Mouse (Mus musculus) midbrain, embryonic 12.5 days (tissue): ENCODE data around the gene Samd1. TPM values are rescaled to one million over a fixed set of nuclear protein-coding genes. Genes with fewer than 3 reads are reported as not detected.
"Not testable (repeated sequence)": the region's sequence is repeated elsewhere in the genome, so short reads cannot be mapped to it uniquely, and the experiment has no call there.

ENCODE experiments used
- ATAC-seq: fragments of 200-750 bp; cut with Nextera tagmentation; 2 replicates; pipeline ENCODE4 v1.8.0; 2017; ENCODE audit warnings: low read depth, moderate TSS enrichment, moderate library complexity; ENCODE audit not compliant: low FRiP score
- H3K27ac ChIP-seq: fragments of 300-500 bp; sonication (generic); replicated peaks from 2 replicates; pipeline ENCODE4 v1.5.1; 2016; ENCODE audit warnings: mild to moderate bottlenecking
- H3K27me3 ChIP-seq: fragments of 300-500 bp; sonication (generic); 2 replicates; pipeline ENCODE4 v1.6.1; 2016; ENCODE audit warnings: mild to moderate bottlenecking
- H3K36me3 ChIP-seq: fragments of 300-500 bp; sonication (generic); 2 replicates; pipeline ENCODE4 v1.6.1; 2016
- H3K4me1 ChIP-seq: fragments of 300-500 bp; sonication (generic); 2 replicates; pipeline ENCODE4 v1.6.1; 2016
- H3K4me2 ChIP-seq: fragments of 300-500 bp; sonication (generic); replicated peaks from 2 replicates; pipeline ENCODE4 v1.6.1; 2016; ENCODE audit warnings: mild to moderate bottlenecking, moderate library complexity
- H3K4me3 ChIP-seq: fragments of 300-500 bp; sonication (generic); 2 replicates; pipeline ENCODE4 v1.5.1; 2016; ENCODE audit warnings: mild to moderate bottlenecking
- H3K9ac ChIP-seq: fragments of 300-500 bp; sonication (generic); replicated peaks from 2 replicates; pipeline ENCODE4 v1.6.1; 2016; ENCODE audit warnings: mild to moderate bottlenecking, moderate library complexity
- H3K9me3 ChIP-seq: fragments of 300-500 bp; sonication (generic); 2 replicates; pipeline ENCODE4 v1.6.1; 2016; ENCODE audit warnings: mild to moderate bottlenecking
- WGBS: fragments of 180-500 bp; shearing (Covaris S2); methylation state at CpG from one replicate; pipeline ENCODE4 v1.1.7; 2016; 5-methylcytosine and 5-hydroxymethylcytosine counted together
- polyA plus RNA-seq: library from polyadenylated mRNA; unstranded; fragments of >200 nt; fragmentation: Nextera tagmentation; extraction: Ambion mirVana; gene quantifications from 2 replicates; pipeline ENCODE4 v1.2.1, GENCODE M21; 2016

The Samd1 gene
- polyA plus RNA-seq, 1 experiment from 2014 or later: 7.7 TPM

DNA sequence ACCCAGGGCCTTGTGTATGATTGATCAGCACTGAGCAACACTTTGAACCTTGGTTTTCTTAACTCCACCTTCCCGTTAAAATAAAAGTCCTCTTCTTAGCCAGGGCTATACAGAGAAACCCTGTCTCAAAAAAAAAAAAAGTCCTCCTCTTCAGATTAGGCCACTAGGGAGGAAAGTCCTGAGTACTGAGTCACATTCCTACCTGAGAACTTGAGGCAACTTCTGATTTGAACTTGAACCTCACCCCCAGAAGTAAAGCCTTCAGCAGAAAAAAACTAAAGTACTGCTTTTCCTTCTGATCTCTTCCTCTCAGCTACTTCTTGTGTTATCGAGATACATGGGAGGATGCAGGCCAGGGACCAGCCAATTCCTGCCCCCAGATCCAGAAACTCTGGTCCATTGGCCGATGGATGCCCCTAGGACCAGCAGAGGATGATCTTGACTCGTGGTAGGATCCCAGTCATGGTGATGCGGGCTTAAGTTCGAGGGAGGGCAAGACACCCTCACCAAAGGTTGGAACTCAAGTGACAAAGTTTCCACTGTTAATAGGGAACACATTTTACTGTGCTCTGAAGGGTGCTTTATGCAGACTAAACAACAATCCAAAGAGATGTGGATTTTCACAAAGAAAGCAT is 6.3 kb downstream of the Samd1 start:
- ATAC-seq: no peak
- Histone ChIP-seq H3K4me1 (peaks cover 41% of the 10 kb centered on the region), H3K9me3 (no peaks in the 10 kb centered on the region), H3K4me2 (peak overlapping the region; percentile 69), H3K4me3 (peak overlapping the region; percentile 56), H3K36me3 (peaks cover 10% of the 10 kb centered on the region), H3K27me3 (peaks cover 46% of the 10 kb centered on the region), H3K9ac (peak overlapping the region; percentile 55), H3K27ac (no peak overlapping the region)
- WGBS: 74% methylated on average over 6 of the region's 6 CpGs

DNA sequence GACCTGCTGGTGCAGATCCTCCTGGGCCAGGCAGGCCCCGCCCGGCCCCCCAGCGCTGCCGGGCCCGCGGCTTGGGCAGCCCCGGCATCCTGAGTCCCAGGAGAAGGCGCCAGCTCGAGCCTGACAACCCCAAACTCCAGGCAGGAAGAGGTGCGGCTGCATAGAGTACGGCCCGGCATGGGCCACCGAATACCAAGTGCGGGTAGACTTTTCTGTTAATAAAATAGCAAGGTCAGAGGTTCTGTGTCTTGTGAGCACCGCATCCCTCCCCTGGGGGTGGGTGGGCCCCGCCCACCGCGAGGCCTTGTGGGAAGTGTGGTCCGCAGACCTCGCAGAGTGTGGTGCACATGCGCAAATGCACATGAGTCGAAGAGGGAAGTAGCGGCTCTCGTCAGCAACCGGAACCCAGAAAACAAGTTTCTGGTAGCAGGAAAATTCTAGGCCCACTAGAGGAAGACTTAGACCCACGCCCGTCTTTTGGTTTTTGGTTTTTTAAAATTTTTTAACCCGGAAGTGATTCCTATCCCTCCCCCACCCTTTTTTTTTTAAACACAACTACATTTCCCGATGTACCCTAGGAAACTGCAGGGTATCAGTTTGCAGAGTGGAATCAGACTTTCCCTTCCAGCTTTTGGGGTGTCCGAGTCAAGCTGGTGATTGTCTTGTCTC is 7.2 kb downstream of the Samd1 start:
- H3K4me2 ChIP-seq: peak overlapping the region; percentile 69
- peaks cover 41% of the 10 kb centered on the region for H3K27me3 ChIP-seq
- peak overlapping the region; percentile 67 for H3K27ac ChIP-seq
- ATAC-seq: peak; percentile 83
- peak overlapping the region; percentile 56 for H3K4me3 ChIP-seq
- H3K9me3 ChIP-seq: no peaks in the 10 kb centered on the region
- WGBS: under 1% methylated on average over 30 of the region's 30 CpGs
- peak overlapping the region; percentile 55 for H3K9ac ChIP-seq
- peaks cover 5% of the 10 kb centered on the region for H3K36me3 ChIP-seq
- peaks cover 32% of the 10 kb centered on the region for H3K4me1 ChIP-seq

DNA sequence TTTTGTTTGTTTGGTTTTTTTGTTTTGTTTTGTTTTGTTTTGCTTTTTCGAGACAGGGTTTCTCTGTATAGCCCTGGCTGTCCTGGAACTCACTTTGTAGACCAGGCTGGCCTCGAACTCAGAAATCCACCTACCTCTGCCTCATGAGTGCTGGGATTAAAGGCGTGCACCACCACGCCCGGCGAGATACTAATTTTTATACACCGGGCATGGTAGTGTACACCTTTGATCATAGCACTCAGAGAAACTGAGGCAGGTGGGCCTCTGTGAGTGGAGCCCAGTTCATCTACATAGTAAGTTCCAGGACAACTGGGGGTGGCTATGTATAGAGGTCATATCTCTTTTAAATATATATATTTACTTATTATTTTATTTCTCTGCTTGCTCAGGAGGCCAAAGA is 8.0 kb downstream of the Samd1 start:
- 94% methylated on average over 7 of the region's 7 CpGs for WGBS
- peaks cover 40% of the 10 kb centered on the region for H3K27me3 ChIP-seq
- H3K27ac ChIP-seq, H3K36me3 ChIP-seq, ATAC-seq, H3K9ac ChIP-seq, H3K9me3 ChIP-seq, H3K4me2 ChIP-seq, H3K4me3 ChIP-seq: not testable (repeated sequence)
- peaks cover 35% of the 10 kb centered on the region for H3K4me1 ChIP-seq

DNA sequence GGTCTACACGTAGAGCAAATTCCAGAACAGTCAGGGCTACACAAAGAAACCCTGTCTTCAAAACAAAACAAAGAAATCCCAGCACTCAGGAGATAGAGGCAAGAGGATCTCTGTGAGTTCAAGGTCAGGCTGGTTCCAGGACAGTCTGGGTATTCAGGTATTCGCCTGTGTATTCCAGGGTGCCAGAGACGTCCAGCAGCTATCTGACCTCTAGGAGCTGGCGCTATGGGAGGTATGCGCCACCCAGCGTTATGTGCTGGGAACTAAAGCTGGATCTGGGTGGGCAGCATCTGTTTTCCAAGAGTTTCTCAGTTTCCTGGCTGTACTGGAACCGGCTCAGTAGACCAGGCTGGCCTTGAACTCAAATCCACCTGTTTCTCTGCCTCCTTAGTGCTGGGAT is 10.9 kb downstream of the Samd1 start:
- no peak overlapping the region for H3K4me2 ChIP-seq
- H3K27ac ChIP-seq: no peak overlapping the region
- 23% methylated on average over 7 of the region's 7 CpGs for WGBS
- H3K9ac ChIP-seq: no peak overlapping the region
- H3K4me1 ChIP-seq: peaks cover 40% of the 10 kb centered on the region
- no peak for ATAC-seq
- H3K27me3 ChIP-seq: peaks cover 40% of the 10 kb centered on the region
- no peaks in the 10 kb centered on the region for H3K9me3 ChIP-seq
- no peak overlapping the region for H3K4me3 ChIP-seq
- H3K36me3 ChIP-seq: no peaks in the 10 kb centered on the region

DNA sequence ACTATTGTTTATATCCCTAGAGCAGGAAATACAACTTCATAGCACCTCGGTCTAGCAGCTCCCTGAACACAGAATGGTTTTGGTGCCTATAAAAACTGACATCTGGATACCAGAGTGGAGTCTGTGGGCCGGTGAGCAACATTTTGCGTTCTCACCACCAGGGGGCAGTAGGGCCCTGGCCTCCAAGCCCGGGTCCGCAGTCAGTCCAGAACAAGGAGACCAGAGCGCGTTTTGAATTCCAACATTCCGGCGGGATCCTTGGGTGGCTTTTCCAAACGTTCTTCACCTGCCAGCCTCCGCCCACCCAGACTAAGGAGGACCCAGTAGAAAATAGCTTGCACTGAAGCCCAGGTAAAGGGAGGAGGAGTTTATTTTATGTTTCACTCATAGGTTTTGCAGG is 12.4 kb downstream of the Samd1 start:
- H3K9ac ChIP-seq: no peak overlapping the region
- ATAC-seq: no peak
- H3K27ac ChIP-seq: no peak overlapping the region
- H3K36me3 ChIP-seq: no peaks in the 10 kb centered on the region
- WGBS: 2% methylated on average over 11 of the region's 11 CpGs
- H3K9me3 ChIP-seq: no peaks in the 10 kb centered on the region
- H3K27me3 ChIP-seq: peaks cover 49% of the 10 kb centered on the region
- no peak overlapping the region for H3K4me2 ChIP-seq
- peaks cover 30% of the 10 kb centered on the region for H3K4me1 ChIP-seq
- no peak overlapping the region for H3K4me3 ChIP-seq

DNA sequence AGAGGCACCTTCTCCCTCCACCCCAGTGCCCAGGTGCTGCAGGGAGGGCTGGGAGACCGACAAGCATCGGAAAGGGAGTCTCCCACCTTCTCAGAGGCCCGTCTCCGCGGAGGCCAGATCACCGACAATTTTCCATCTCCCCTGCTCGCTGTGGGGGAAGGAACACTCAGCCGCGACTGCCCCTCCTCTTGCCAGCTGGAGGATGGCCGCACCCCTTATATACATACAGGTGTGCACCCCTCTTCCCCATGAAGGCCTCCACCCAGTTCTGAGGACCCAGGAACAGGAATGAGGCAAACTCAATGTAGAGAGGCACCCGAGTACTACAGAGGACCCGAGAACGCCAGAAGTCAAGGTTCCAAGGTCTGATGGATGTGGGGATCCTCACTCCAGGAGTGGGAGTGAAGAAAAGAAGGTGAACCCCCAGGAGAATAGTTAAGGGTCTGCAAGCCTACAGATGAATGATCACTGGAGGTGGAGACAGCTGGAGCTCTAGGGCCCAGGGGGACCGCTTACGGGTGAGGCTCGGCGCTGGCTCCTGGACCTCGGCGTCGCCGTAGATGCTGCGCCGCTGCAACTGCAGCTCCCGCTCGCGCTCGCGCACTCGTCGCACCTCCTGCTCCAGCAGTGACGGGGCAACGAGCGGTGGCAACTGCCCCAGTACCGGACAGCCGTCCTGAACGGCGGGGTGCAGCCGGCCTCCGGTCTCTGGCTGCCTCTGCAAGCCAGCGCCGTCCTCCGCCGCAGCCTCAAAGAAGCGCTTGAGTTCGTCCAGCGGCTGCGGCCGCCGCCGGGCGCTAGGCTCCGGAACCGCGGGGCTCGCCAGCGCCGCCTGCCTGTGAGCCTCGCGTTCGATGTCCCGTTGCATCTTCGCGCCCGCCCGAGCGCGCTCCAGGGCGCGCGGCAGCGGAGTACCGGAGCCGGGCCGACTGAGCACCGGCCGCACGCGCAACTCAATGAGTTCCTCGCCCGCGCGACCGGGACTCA is 13.4 kb downstream of the Samd1 start:
- peak overlapping the region; percentile 60 for H3K9ac ChIP-seq
- ATAC-seq: peak; percentile 54
- H3K27me3 ChIP-seq: peaks cover 55% of the 10 kb centered on the region
- H3K4me1 ChIP-seq: peaks cover 27% of the 10 kb centered on the region
- H3K9me3 ChIP-seq: no peaks in the 10 kb centered on the region
- peak overlapping the region; percentile 54 for H3K4me3 ChIP-seq
- 2% methylated on average over 82 of the region's 83 CpGs for WGBS
- H3K27ac ChIP-seq: no peak overlapping the region
- no peaks in the 10 kb centered on the region for H3K36me3 ChIP-seq
- H3K4me2 ChIP-seq: peak overlapping the region; percentile 97

DNA sequence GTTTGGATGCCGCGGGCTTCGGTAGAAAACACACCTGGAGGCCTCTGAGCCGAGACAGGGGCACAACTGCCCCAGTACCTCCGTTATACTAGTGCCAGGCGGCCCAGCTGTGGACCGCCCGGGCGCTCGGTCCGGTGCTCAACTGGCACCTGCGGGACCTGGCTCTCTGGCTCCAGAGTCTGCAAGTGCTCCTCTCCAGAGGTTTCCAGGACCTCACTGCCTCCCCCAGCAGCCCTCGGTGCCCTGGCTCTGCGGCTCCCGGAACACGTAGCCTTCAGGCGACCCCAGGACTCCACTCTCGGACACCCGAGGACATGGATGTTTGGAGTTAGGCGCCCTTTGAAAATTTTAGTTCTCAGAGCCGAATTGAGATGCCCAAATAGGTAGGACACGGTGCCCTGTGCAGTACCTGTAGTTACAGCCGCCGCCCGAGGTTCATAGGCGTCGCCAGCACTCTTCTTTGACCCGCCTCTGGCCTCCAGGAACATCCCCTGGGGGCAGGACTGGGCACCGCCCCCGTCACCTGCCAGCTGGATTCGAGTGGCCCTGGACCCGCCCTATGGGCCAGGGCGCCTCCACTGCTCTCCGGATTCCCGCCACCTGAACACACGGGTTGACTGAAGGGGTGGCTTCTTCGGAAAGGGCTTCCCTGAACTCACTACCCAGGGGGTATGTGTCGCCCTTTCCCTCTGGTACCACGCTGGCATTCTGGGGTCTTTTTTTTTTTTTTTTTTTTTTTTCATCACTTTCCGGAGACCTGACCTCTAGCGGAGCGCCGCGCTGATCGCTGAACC is 14.4 kb downstream of the Samd1 start, which contains the start of gene 2210011C24Rik:
TSS of gene 2210011C24Rik (minus strand) at position 467 of the 794 bp plus-strand sequence.
- H3K4me3 ChIP-seq: peak within 1 kb of the TSS; percentile 54
- H3K36me3 ChIP-seq: no peaks in the 10 kb centered on the region
- H3K4me1 ChIP-seq: peaks cover 27% of the 10 kb centered on the region
- H3K9me3 ChIP-seq: no peaks in the 10 kb centered on the region
- ATAC-seq: no peak
- 1% methylated on average over 45 of the region's 45 CpGs for WGBS
- H3K27me3 ChIP-seq: peaks cover 55% of the 10 kb centered on the region
- no peak within 1 kb of the TSS for H3K27ac ChIP-seq
- H3K4me2 ChIP-seq: peak within 1 kb of the TSS; percentile 97
- H3K9ac ChIP-seq: peak within 1 kb of the TSS; percentile 60

DNA sequence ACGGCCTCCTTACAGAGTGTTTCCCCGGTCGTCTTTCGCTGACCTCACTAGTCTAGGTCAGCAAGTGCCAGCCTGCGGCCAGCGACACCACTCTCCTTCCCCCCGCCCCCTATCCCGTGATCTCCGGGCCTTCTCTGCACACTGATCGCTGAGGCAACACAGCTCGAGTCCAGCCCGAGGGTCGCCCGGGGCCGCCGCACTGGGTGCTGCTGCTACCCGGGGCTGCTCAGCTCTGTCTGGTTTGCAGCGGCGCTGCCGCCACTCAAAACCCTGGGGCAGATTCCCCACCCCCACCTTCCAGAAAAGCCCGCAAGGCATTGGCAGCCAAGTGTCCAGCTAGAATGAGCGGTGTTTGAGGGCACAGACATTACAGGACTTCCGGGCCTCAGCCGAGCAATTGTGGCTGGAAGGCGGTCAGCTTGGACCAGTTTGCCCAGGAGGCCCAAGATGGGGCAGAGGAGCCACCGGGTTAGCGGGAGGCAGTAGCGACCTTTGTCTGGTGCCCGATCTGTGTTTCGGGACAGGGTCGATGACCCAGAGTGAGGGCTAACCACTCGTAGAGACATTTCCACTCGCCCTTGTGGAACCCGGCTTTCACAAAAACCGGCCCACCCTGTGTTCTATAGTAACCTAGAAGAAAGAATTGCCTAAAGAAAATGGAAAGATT is 15.2 kb downstream of the Samd1 start:
- Histone ChIP-seq H3K36me3 (no peaks in the 10 kb centered on the region), H3K9me3 (no peaks in the 10 kb centered on the region), H3K9ac (peak overlapping the region; percentile 49; the same call in 1 of the 2 replicates), H3K4me1 (peaks cover 27% of the 10 kb centered on the region), H3K4me2 (peak overlapping the region; percentile 97), H3K27ac (no peak overlapping the region), H3K27me3 (peaks cover 60% of the 10 kb centered on the region), H3K4me3 (peak overlapping the region; percentile 54)
- ATAC-seq: no peak
- WGBS: 2% methylated on average over 35 of the region's 35 CpGs

DNA sequence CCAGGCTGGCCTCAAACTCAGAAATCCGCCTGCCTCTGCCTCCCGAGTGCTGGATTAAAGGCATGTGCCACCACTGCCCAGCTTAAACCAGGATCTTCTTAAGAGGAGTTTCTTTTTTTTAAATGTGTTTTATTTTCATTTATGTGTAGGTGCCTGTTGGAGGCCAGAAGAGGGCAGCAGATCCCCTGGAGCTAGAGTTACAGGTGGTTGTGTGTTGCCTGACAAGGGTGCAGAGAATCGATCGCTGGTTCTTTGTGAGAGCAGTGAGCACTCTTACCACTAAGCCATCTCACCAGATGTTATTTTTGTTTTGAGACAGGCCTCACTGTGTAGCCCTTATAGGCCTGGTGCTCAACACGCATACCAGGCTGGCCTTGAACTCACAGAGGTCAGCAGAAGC is 18.4 kb downstream of the Samd1 start:
- WGBS: 90% methylated on average over 5 of the region's 5 CpGs
- no peaks in the 10 kb centered on the region for H3K36me3 ChIP-seq
- no peak overlapping the region for H3K4me2 ChIP-seq
- no peaks in the 10 kb centered on the region for H3K9me3 ChIP-seq
- H3K4me1 ChIP-seq: peaks cover 19% of the 10 kb centered on the region
- no peak for ATAC-seq
- H3K4me3 ChIP-seq: no peak overlapping the region
- peaks cover 58% of the 10 kb centered on the region for H3K27me3 ChIP-seq
- H3K27ac ChIP-seq: no peak overlapping the region
- H3K9ac ChIP-seq: no peak overlapping the region

DNA sequence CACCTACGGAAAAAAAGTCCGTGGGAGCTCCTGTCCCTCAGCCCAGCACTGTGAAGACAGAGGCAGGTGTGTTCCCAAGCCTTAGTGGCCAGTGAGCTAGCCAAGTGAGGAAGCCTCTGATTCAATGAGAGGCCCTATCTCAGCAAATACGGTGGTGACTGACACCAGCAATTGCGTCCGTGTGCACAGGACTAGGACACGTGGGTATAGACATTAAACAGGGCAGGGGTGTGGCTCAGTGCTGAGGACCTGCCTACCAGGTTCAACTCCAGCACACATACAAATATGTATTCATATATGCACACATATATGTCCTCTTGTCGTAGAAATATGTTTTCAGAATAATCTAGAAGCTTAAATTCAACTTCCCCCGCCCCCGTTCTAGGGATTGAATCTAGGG is 22.3 kb downstream of the Samd1 start:
- Histone ChIP-seq H3K9me3 (no peaks in the 10 kb centered on the region), H3K36me3 (no peaks in the 10 kb centered on the region), H3K4me2 (no peak overlapping the region), H3K4me1 (peaks cover 6% of the 10 kb centered on the region), H3K27me3 (peaks cover 56% of the 10 kb centered on the region), H3K4me3 (no peak overlapping the region), H3K27ac (no peak overlapping the region), H3K9ac (no peak overlapping the region)
- 86% methylated on average over 9 of the region's 9 CpGs for WGBS
- no peak for ATAC-seq

DNA sequence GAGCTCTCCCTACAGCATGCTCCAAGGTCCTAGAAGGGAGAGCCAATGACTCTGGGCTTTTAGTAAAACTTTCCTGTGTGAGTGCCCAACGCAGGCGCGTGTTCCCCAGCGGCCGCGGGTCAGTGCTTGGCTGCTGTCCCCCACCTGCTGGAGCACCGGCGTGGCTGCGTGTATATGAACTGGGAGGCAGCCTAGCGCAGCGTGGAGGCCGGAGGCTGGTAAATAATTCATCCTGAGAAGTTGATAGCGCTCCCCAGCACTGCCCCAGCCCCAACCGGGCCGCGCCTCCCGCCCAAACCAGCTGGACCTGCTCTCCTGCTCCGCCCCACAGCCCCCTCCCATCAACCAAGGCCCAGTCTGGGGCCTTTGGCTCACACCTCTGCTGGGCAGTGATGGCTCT is 23.6 kb downstream of the Samd1 start, which contains the start of gene Palm3:
TSS of gene Palm3 (plus strand) at position 376 of the 400 bp plus-strand sequence.
- WGBS: 9% methylated on average over 18 of the region's 18 CpGs
- H3K27ac ChIP-seq: no peak within 1 kb of the TSS
- H3K27me3 ChIP-seq: peaks cover 62% of the 10 kb centered on the region
- H3K4me1 ChIP-seq: peaks cover 13% of the 10 kb centered on the region
- no peak within 1 kb of the TSS for H3K4me3 ChIP-seq
- no peak within 1 kb of the TSS for H3K4me2 ChIP-seq
- no peak within 1 kb of the TSS for H3K9ac ChIP-seq
- H3K36me3 ChIP-seq: no peaks in the 10 kb centered on the region
- no peak for ATAC-seq
- H3K9me3 ChIP-seq: no peaks in the 10 kb centered on the region
